Mouse (Mus musculus): ENCODE data around the gene Tldc2.
A peak's percentile ranks its signal among the peaks of the same experiment; 100 is the strongest.

Tldc2 gene

GRCm38 (mm10) chr2:157129601-157130164 is 42.8 kb downstream of the Tldc2 start:
- DNase-seq, result no peak

- no peak for DNase-seq
Observed at GRCm38 (mm10) chr2:157130813-157131514, 44.1 kb downstream of the Tldc2 start.

GRCm38 (mm10) chr2:157132086-157132485 is 45.2 kb downstream of the Tldc2 start:
- no peak for DNase-seq

- no peak for DNase-seq
Observed at GRCm38 (mm10) chr2:157132686-157133540, 46.1 kb downstream of the Tldc2 start.

- no peak for DNase-seq
Observed at GRCm38 (mm10) chr2:157133769-157134478, 47.1 kb downstream of the Tldc2 start.

- no peak for DNase-seq
Observed at GRCm38 (mm10) chr2:157134479-157134931, 47.6 kb downstream of the Tldc2 start.

- DNase-seq, result peak; percentile 93
Observed at GRCm38 (mm10) chr2:157135014-157135413, 48.2 kb downstream of the Tldc2 start, which contains the start of gene Samhd1. Gene Samhd1 (minus strand): TSS chr2:157135265.

- peak; percentile 9 for DNase-seq
Observed at GRCm38 (mm10) chr2:157135529-157136120, 48.8 kb downstream of the Tldc2 start.

- no peak for DNase-seq
Observed at GRCm38 (mm10) chr2:157136176-157136575, 49.3 kb downstream of the Tldc2 start.

- no peak for DNase-seq
Observed at GRCm38 (mm10) chr2:157136646-157137045, 49.8 kb downstream of the Tldc2 start.

- no peak for DNase-seq
Observed at GRCm38 (mm10) chr2:157137959-157138731, 51.3 kb downstream of the Tldc2 start.

GRCm38 (mm10) chr2:157138808-157139207 is 52.0 kb downstream of the Tldc2 start:
- no peak for DNase-seq

GRCm38 (mm10) chr2:157139251-157139802 is 52.5 kb downstream of the Tldc2 start:
- DNase-seq, result no peak

- no peak for DNase-seq
Observed at GRCm38 (mm10) chr2:157141962-157142361, 55.1 kb downstream of the Tldc2 start.

GRCm38 (mm10) chr2:157144132-157144531 is 57.3 kb downstream of the Tldc2 start:
- DNase-seq, result no peak

- DNase-seq, result no peak
Observed at GRCm38 (mm10) chr2:157145173-157145572, 58.3 kb downstream of the Tldc2 start.

Measured in cerebellum, adult 8-10 months (tissue).